Mouse (Mus musculus): ENCODE results near the gene Arl6ip1. TPM values are rescaled to one million over a fixed set of nuclear protein-coding genes. Genes with fewer than 3 reads are reported as not detected.

Arl6ip1 gene
- polyA plus RNA-seq, 1 experiment, result 344 TPM

- TF ChIP-seq CTCF (conservative IDR thresholded peaks at IDR 0.05; ENCODE audit: insufficient read depth, insufficient read length, low read depth, low read length), result no peak
- TF ChIP-seq POLR2A (IDR thresholded peaks at IDR 0.05; ENCODE audit: low read depth, low read length), result no peak
- 86% methylated on average over 5 of the region's 5 CpGs for WGBS
- no peak for DNase-seq
- Histone ChIP-seq H3K4me1 (ENCODE audit: control insufficient read depth, insufficient read depth, low read length) (no peaks in the 10 kb centered on the region), H3K4me3 (ENCODE audit: insufficient read depth, low read depth, low read length) (no peak overlapping the region), H3K27me3 (replicated peaks; ENCODE audit: control insufficient read depth, insufficient read depth, low read length) (no peaks in the 10 kb centered on the region), H3K27ac (ENCODE audit: insufficient read depth, low read depth, low read length) (no peak overlapping the region), H3K36me3 (ENCODE audit: control insufficient read depth, insufficient read depth, low read length) (peaks cover 5% of the 10 kb centered on the region)
These were observed 24.9 kb downstream of the Arl6ip1 start for GRCm38 (mm10) chr7:118104458-118105052.

GRCm38 (mm10) chr7:118103462-118104379 lies 25.7 kb downstream of the Arl6ip1 start:
- H3K27me3 ChIP-seq (replicated peaks; ENCODE audit: control insufficient read depth, insufficient read depth, low read length), result no peaks in the 10 kb centered on the region
- no peak for DNase-seq
- H3K4me1 ChIP-seq (ENCODE audit: control insufficient read depth, insufficient read depth, low read length), result no peaks in the 10 kb centered on the region
- no peak overlapping the region for H3K4me3 ChIP-seq (ENCODE audit: insufficient read depth, low read depth, low read length)
- no peak for TF ChIP-seq CTCF (conservative IDR thresholded peaks at IDR 0.05; ENCODE audit: insufficient read depth, insufficient read length, low read depth, low read length)
- H3K36me3 ChIP-seq (ENCODE audit: control insufficient read depth, insufficient read depth, low read length), result peaks cover 3% of the 10 kb centered on the region
- no peak overlapping the region for H3K27ac ChIP-seq (ENCODE audit: insufficient read depth, low read depth, low read length)
- WGBS, result 54% methylated on average over 5 of the region's 5 CpGs

GRCm38 (mm10) chr7:118102678-118103461 lies 26.6 kb downstream of the Arl6ip1 start:
- Histone ChIP-seq H3K4me1 (ENCODE audit: control insufficient read depth, insufficient read depth, low read length) (no peaks in the 10 kb centered on the region), H3K4me3 (ENCODE audit: insufficient read depth, low read depth, low read length) (no peak overlapping the region), H3K36me3 (ENCODE audit: control insufficient read depth, insufficient read depth, low read length) (no peaks in the 10 kb centered on the region; the same call in 1 of the 2 replicates), H3K27me3 (replicated peaks; ENCODE audit: control insufficient read depth, insufficient read depth, low read length) (no peaks in the 10 kb centered on the region), H3K27ac (ENCODE audit: insufficient read depth, low read depth, low read length) (no peak overlapping the region)
- DNase-seq, result no peak
- WGBS, result 45% methylated on average over 4 of the region's 4 CpGs
- no peak for TF ChIP-seq CTCF (conservative IDR thresholded peaks at IDR 0.05; ENCODE audit: insufficient read depth, insufficient read length, low read depth, low read length)
- TF ChIP-seq POLR2A (IDR thresholded peaks at IDR 0.05; ENCODE audit: low read depth, low read length), result no peak

GRCm38 (mm10) chr7:118102231-118102630 lies 27.2 kb downstream of the Arl6ip1 start:
- Histone ChIP-seq H3K36me3 (ENCODE audit: control insufficient read depth, insufficient read depth, low read length) (no peaks in the 10 kb centered on the region), H3K27ac (ENCODE audit: insufficient read depth, low read depth, low read length) (no peak overlapping the region), H3K4me3 (ENCODE audit: insufficient read depth, low read depth, low read length) (no peak overlapping the region), H3K27me3 (replicated peaks; ENCODE audit: control insufficient read depth, insufficient read depth, low read length) (no peaks in the 10 kb centered on the region), H3K4me1 (ENCODE audit: control insufficient read depth, insufficient read depth, low read length) (no peaks in the 10 kb centered on the region)
- WGBS, result 37% methylated on average over 4 of the region's 4 CpGs
- DNase-seq, result peak; percentile 44
- TF ChIP-seq POLR2A (IDR thresholded peaks at IDR 0.05; ENCODE audit: low read depth, low read length) (no peak), CTCF (conservative IDR thresholded peaks at IDR 0.05; ENCODE audit: insufficient read depth, insufficient read length, low read depth, low read length) (peak; percentile 67)

- TF ChIP-seq POLR2A (IDR thresholded peaks at IDR 0.05; ENCODE audit: low read depth, low read length) (no peak), CTCF (conservative IDR thresholded peaks at IDR 0.05; ENCODE audit: insufficient read depth, insufficient read length, low read depth, low read length) (no peak)
- Histone ChIP-seq H3K4me3 (ENCODE audit: insufficient read depth, low read depth, low read length) (no peak overlapping the region), H3K36me3 (ENCODE audit: control insufficient read depth, insufficient read depth, low read length) (no peaks in the 10 kb centered on the region), H3K27ac (ENCODE audit: insufficient read depth, low read depth, low read length) (no peak overlapping the region), H3K27me3 (replicated peaks; ENCODE audit: control insufficient read depth, insufficient read depth, low read length) (no peaks in the 10 kb centered on the region), H3K4me1 (ENCODE audit: control insufficient read depth, insufficient read depth, low read length) (no peaks in the 10 kb centered on the region)
- WGBS, result 67% methylated on average over 7 of the region's 7 CpGs
- DNase-seq, result no peak
These were observed 31.8 kb downstream of the Arl6ip1 start for GRCm38 (mm10) chr7:118097615-118098014.

- Histone ChIP-seq H3K4me1 (ENCODE audit: control insufficient read depth, insufficient read depth, low read length) (no peaks in the 10 kb centered on the region), H3K36me3 (ENCODE audit: control insufficient read depth, insufficient read depth, low read length) (no peaks in the 10 kb centered on the region), H3K27ac (ENCODE audit: insufficient read depth, low read depth, low read length) (no peak overlapping the region), H3K4me3 (ENCODE audit: insufficient read depth, low read depth, low read length) (no peak overlapping the region), H3K27me3 (replicated peaks; ENCODE audit: control insufficient read depth, insufficient read depth, low read length) (no peaks in the 10 kb centered on the region)
- no peak for DNase-seq
- WGBS, result 82% methylated on average over 4 of the region's 4 CpGs
- no peak for TF ChIP-seq POLR2A (IDR thresholded peaks at IDR 0.05; ENCODE audit: low read depth, low read length)
- no peak for TF ChIP-seq CTCF (conservative IDR thresholded peaks at IDR 0.05; ENCODE audit: insufficient read depth, insufficient read length, low read depth, low read length)
These were observed 49.5 kb downstream of the Arl6ip1 start for GRCm38 (mm10) chr7:118079987-118080386.

All from kidney, adult 2 months (tissue).